In the genomic region with DNA sequence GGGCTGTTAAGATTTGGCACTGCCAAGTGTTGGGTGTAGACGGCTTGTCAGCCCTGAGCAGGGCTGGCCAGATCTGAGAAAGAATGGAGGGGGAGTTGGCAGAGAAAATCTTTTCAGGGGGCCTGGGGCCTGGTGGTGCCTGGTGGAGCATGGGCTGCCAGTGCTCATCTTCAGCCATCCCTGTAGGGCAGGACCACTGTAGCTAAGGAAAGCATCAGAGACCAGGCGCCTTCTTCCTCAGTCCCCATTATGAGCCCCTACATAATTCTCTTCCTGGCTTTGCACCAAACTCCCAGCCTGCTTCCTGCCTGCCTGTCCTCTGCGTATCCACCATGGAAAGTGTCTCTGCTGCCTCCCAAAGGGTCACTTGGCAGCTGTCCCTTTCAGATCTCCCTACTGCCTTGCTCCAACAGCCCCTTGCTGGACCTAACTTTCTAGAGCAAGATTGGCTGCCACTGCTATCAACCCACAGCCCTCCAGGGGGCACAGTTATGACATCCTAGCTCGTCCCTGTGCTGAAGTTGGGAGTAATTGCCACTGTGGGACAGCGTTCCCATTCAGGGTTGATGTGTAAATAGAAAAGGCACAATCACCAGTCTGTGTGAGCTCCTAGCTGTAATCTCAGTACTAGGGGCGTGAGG, we compare ENCODE assay signal across 8 mouse cellular contexts. TPM values are rescaled to one million over a fixed set of nuclear protein-coding genes. Genes with fewer than 3 reads are reported as not detected.
A peak's percentile ranks its signal among the peaks of the same experiment; 100 is the strongest.
DNase-seq lines count a peak whose midpoint lies in the region; ATAC-seq and TF ChIP-seq lines count a peak whose summit lies in the region.

No protein-coding gene starts in this region.

- no peak overlapping the region for H3K4me3 ChIP-seq in G1E (ENCODE audit: low read depth, low read length)
- no peak overlapping the region for H3K4me3 ChIP-seq in embryonic facial prominence, embryonic 11.5 days (ENCODE audit: low read depth, low read length)

- WGBS in embryonic facial prominence, embryonic 11.5 days = 52% methylated on average over 6 of the region's 6 CpGs

- H3K4me2 ChIP-seq in embryonic facial prominence, embryonic 11.5 days (ENCODE audit: low read depth, low read length) = no peak overlapping the region

- no peak overlapping the region for H3K27ac ChIP-seq in embryonic facial prominence, embryonic 11.5 days (replicated peaks; ENCODE audit: low read depth, low read length)

- peaks cover 20% of the 10 kb centered on the region for H3K27me3 ChIP-seq in G1E (ENCODE audit: insufficient read depth, low read length)
- H3K27me3 ChIP-seq in embryonic facial prominence, embryonic 11.5 days (ENCODE audit: control insufficient read depth, insufficient read depth, low read length) = no peaks in the 10 kb centered on the region

- no peak overlapping the region for H3K9ac ChIP-seq in embryonic facial prominence, embryonic 11.5 days (replicated peaks; ENCODE audit: low read length)

- ATAC-seq in G1E (ENCODE audit: extremely low read depth, insufficient number of reproducible peaks, low FRiP score, poor library complexity, severe bottlenecking) = no peak
- no peak for ATAC-seq in embryonic facial prominence, embryonic 11.5 days (replicated peaks; ENCODE audit: insufficient number of reproducible peaks, low FRiP score, low TSS enrichment, low read depth)

- DNase-seq in adrenal gland, adult (ENCODE audit: inconsistent age in 2 of 2, low spot score in 1 of 2) = peak; percentile 56 to 82
- no peak for DNase-seq in adrenal gland, postnatal 4 days (ENCODE audit: low spot score in 2 of 2)
- peak; percentile 42 for DNase-seq in G1E (ENCODE audit: low spot score)
- DNase-seq in embryonic facial prominence, embryonic 11.5 days (ENCODE audit: low spot score) = peak; percentile 73
- DNase-seq in heart, postnatal 10 days = peak; percentile 78 to 83
- DNase-seq in kidney, postnatal 36 days = peak; percentile 80 to 85
- DNase-seq in lung, postnatal 4 days = peak; percentile 80 to 83
- DNase-seq in testis, postnatal 10 days (ENCODE audit: low spot score) = peak; percentile 73

- intact Hi-C loops in heart, postnatal 10 days (cut with DNase I) = loop anchor here (1.0 kb wide), 2 partner anchors 39 to 97 kb away; partner anchors contain the start of gene Tgm2

- no peaks in the 10 kb centered on the region for H3K9me3 ChIP-seq in G1E (replicated peaks)
- H3K9me3 ChIP-seq in embryonic facial prominence, embryonic 11.5 days (replicated peaks; ENCODE audit: control insufficient read depth, low read length) = no peaks in the 10 kb centered on the region

- H3K36me3 ChIP-seq in G1E (replicated peaks) = no peaks in the 10 kb centered on the region
- H3K36me3 ChIP-seq in embryonic facial prominence, embryonic 11.5 days (replicated peaks; ENCODE audit: control insufficient read depth, insufficient read depth, low read depth, low read length) = no peaks in the 10 kb centered on the region

- peak; percentile 41; the same call in 1 of the 2 replicates for TF ChIP-seq CTCF in G1E (IDR thresholded peaks at IDR 0.05; ENCODE audit: low read depth, low read length)

- peaks cover 53% of the 10 kb centered on the region for H3K4me1 ChIP-seq in G1E (ENCODE audit: insufficient read depth, low read depth, low read length)
- H3K4me1 ChIP-seq in embryonic facial prominence, embryonic 11.5 days (ENCODE audit: control insufficient read depth, insufficient read depth, low read length) = no peaks in the 10 kb centered on the region

RNA-seq across cellular contexts. Expression of gene Tgm2, which starts 39.2 kb away (rescaled TPM):
- total RNA-seq in adrenal gland, postnatal 4 days (2021) = 10 to 100 TPM; 58.1 to 65.3 TPM
- total RNA-seq in G1E (2014; fragmentation: Nextera tagmentation) = 17.2 and 18.7 TPM in 2 replicates
- 23.0 and 23.5 TPM in 2 replicates for total RNA-seq in G1E (2017)
- 29.8 and 37.0 TPM in 2 replicates for polyA plus RNA-seq in G1E (2012)
- polyA plus RNA-seq in embryonic facial prominence, embryonic 11.5 days (2014; fragmentation: Nextera tagmentation; extraction: Ambion mirVana) = 2.2 and 4.3 TPM in 2 replicates
- 100 to 1,000 TPM; 162 to 208 TPM for total RNA-seq in heart, postnatal 10 days (2021)

Comparison
In these comparisons a context has a peak if more than half of its experiments do, and no peak if none do; other contexts are left out.
1. DNase-seq: peak in adrenal gland, adult (2 of 2), G1E (single experiment), embryonic facial prominence, embryonic 11.5 days (single experiment), heart, postnatal 10 days (2 of 2), kidney, postnatal 36 days (2 of 2), lung, postnatal 4 days (2 of 2) and testis, postnatal 10 days (single experiment); none in adrenal gland, postnatal 4 days (0 of 2).